Mouse (Mus musculus) common myeloid progenitor, adult 5-6 weeks (primary cell): ENCODE data around the gene Mmp21. TPM values are rescaled to one million over a fixed set of nuclear protein-coding genes. Genes with fewer than 3 reads are reported as not detected.
A peak's percentile ranks its signal among the peaks of the same experiment; 100 is the strongest.
"Not testable (repeated sequence)": the region's sequence is repeated elsewhere in the genome, so short reads cannot be mapped to it uniquely, and the experiment has no call there.

Experiments
- ATAC-seq: replicated peaks from 2 replicates; pipeline ENCODE4 v1.8.0; 2016; ENCODE audit warnings: low read depth, mild to moderate bottlenecking, moderate TSS enrichment, inconsistent platforms; ENCODE audit not compliant: poor library complexity, severe bottlenecking
- total RNA-seq: library from RNA; stranded (forward); fragments of 200-1000, 187-1606 nt; gene quantifications from 2 replicates; pipeline ENCODE4 v1.2.3, GENCODE M21; 2017

The Mmp21 gene
- total RNA-seq: not detected in 2 replicates

- ATAC-seq: no peak
Measured at GRCm38 (mm10) chr7:133679961-133680360, at the start of gene Mmp21. TSS of gene Mmp21 (minus strand) at chr7:133680061.

- no peak for ATAC-seq
Measured at GRCm38 (mm10) chr7:133729351-133729750, 49.5 kb upstream of the Mmp21 start.

- no peak for ATAC-seq
Measured at GRCm38 (mm10) chr7:133727027-133727426, 47.2 kb upstream of the Mmp21 start.

- ATAC-seq: no peak
Measured at GRCm38 (mm10) chr7:133725571-133725970, 45.7 kb upstream of the Mmp21 start.

GRCm38 (mm10) chr7:133724844-133725243 lies 45.0 kb upstream of the Mmp21 start:
- ATAC-seq: no peak

- no peak for ATAC-seq
Measured at GRCm38 (mm10) chr7:133720616-133721015, 40.8 kb upstream of the Mmp21 start.

- ATAC-seq: no peak
Measured at GRCm38 (mm10) chr7:133718580-133718979, 38.7 kb upstream of the Mmp21 start.

GRCm38 (mm10) chr7:133715387-133715786 lies 35.5 kb upstream of the Mmp21 start:
- no peak for ATAC-seq

- no peak for ATAC-seq
Measured at GRCm38 (mm10) chr7:133707301-133707700, 27.4 kb upstream of the Mmp21 start.

- no peak for ATAC-seq
Measured at GRCm38 (mm10) chr7:133703906-133704305, 24.0 kb upstream of the Mmp21 start.

- peak; percentile 67 for ATAC-seq
Measured at GRCm38 (mm10) chr7:133702333-133702732, 22.5 kb upstream of the Mmp21 start.

GRCm38 (mm10) chr7:133701366-133701765 lies 21.5 kb upstream of the Mmp21 start:
- no peak for ATAC-seq

- ATAC-seq: peak; percentile 47
Measured at GRCm38 (mm10) chr7:133699885-133700284, 20.0 kb upstream of the Mmp21 start.

GRCm38 (mm10) chr7:133698021-133698709 lies 18.3 kb upstream of the Mmp21 start:
- no peak; the same call in 1 of the 2 replicates for ATAC-seq

GRCm38 (mm10) chr7:133685644-133686043 lies 5.8 kb upstream of the Mmp21 start:
- not testable (repeated sequence) for ATAC-seq

GRCm38 (mm10) chr7:133684701-133685100 lies 4.8 kb upstream of the Mmp21 start:
- peak; percentile 89 for ATAC-seq

- ATAC-seq: no peak
Measured at GRCm38 (mm10) chr7:133684110-133684509, 4.2 kb upstream of the Mmp21 start.

- no peak for ATAC-seq
Measured at GRCm38 (mm10) chr7:133683626-133684025, 3.8 kb upstream of the Mmp21 start.

- ATAC-seq: no peak
Measured at GRCm38 (mm10) chr7:133679439-133679838, 422 bp downstream of the Mmp21 start.

- no peak for ATAC-seq
Measured at GRCm38 (mm10) chr7:133678716-133679115, 1.1 kb downstream of the Mmp21 start.

GRCm38 (mm10) chr7:133676002-133676401 lies 3.9 kb downstream of the Mmp21 start:
- peak; percentile 54; the same call in 1 of the 2 replicates for ATAC-seq

- ATAC-seq: peak; percentile 43
Measured at GRCm38 (mm10) chr7:133670846-133671245, 9.0 kb downstream of the Mmp21 start.
